Mouse (Mus musculus) spleen, adult 2 months (tissue): Measurements from ENCODE around the gene Mesp2.

ENCODE experiments used
- CTCF ChIP-seq: fragments of 200-500 bp; IDR thresholded peaks from 2 replicates; pipeline ENCODE4 v1.5.1; 2011; ENCODE audit warnings: mild to moderate bottlenecking, inconsistent platforms; ENCODE audit not compliant: insufficient read depth, insufficient read length, insufficient replicate concordance; ENCODE audit errors: extremely low read depth
- POLR2A ChIP-seq: fragments of 200-500 bp; IDR thresholded peaks from 2 replicates; pipeline ENCODE4 v1.6.1; 2011; ENCODE audit warnings: low read depth, low read length, inconsistent platforms

DNA sequence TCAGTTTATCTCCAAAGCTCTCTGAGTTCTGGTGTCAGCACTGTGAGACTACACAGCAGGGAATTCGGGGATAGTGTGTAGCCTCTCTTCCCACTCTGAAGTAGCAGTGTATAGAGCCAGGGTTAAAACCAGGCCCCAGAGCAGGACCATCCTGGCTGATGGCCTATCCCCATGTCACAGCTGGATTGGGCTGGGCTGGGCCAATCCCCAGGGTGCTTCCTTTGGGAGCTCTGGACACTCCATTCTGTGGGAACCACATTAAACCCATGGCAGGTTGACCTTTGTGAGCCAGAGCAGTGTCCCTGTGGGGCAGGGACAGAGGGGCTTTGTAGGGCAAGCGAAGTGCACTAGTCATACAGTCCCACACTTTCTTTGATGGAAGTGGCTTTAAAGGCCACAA lies 35.8 kb downstream of the Mesp2 start:
- TF ChIP-seq CTCF (no peak), POLR2A (no peak)
